Mouse (Mus musculus): ENCODE results near the gene Man2a1. TPM values are rescaled to one million over a fixed set of nuclear protein-coding genes. Genes with fewer than 3 reads are reported as not detected.
A peak's percentile ranks its signal among the peaks of the same experiment; 100 is the strongest.
"Not testable (repeated sequence)": the region's sequence is repeated elsewhere in the genome, so short reads cannot be mapped to it uniquely, and the experiment has no call there.

The Man2a1 gene
- polyA plus RNA-seq, 1 experiment from 2014 or later: 5.7 TPM

DNA sequence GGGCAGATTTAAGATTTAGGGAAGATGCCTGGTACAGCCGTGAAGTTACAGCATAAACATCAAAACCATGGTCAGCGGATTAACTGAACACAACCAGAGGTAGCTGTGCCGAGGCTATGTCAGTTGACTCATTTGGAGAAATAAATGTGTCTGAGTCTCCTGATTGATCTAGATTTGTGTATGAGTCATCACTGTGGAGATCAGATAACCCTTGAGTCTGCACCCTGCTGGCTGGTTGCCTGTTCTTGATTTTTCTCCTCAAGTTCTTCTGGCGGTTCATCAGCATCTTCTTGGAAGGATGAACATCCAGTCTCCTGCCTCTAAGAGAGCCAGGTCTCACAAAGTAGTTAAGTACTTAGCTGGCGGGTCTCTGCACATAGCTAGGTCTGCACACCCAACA lies 150.7 kb downstream of the Man2a1 start:
- no peaks in the 10 kb centered on the region for H3K27me3 ChIP-seq
- H3K4me2 ChIP-seq (replicated peaks): no peak overlapping the region
- 0 out of 2 replicates have a peak, but pooled peaks cover 7% of the 10 kb centered on the region for H3K36me3 ChIP-seq
- no peak overlapping the region for H3K4me3 ChIP-seq (replicated peaks)
- H3K4me1 ChIP-seq (replicated peaks): no peaks in the 10 kb centered on the region
- no peaks in the 10 kb centered on the region for H3K9me3 ChIP-seq
- no peak overlapping the region for H3K27ac ChIP-seq
- WGBS: 95% methylated on average over 5 of the region's 5 CpGs
- no peak overlapping the region for H3K9ac ChIP-seq (replicated peaks)
- no peak for ATAC-seq

DNA sequence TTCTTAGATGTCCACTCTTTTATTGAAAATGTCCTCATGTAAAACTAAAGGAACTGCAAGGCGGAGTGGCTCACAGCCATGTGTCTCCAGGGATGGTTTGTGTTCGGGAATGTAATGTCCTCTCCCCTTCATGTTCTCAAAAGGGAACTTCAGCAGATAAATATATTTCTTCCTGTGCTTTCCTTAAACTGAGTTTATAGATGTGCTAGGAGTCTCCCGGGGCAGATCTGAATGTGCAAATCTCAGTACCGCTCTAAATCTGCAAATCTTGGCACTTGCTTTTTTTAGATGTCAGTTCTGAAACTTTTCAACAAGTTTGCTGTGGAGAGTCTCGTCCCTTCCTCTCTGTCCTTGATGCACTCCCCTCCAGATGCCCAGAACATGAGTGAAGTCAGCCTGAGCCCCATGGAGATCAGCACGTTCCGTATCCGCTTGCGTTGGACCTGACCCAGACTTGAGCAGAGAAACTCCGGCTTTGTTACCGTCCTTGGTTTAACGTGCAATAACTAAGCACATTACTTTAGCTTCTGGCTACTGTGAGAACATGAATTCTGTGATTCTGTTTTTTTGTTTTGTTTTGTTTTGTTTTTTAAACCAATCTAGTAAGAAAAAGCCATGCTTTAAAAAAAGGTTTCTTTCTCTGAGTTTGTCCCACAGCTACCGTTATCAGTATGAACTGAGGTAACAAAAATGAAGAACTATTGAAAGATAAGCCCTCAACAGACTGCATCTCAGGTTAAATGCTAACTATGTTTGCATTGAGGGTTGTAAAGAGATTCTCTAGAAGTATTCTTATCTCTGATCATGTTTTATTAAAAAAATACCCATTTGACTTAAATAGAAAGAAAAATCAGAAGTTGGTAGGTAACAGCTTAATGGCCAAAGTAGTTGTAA lies 151.8 kb downstream of the Man2a1 start:
- no peak for ATAC-seq
- H3K4me1 ChIP-seq (replicated peaks): no peaks in the 10 kb centered on the region
- no peaks in the 10 kb centered on the region for H3K9me3 ChIP-seq
- no peak overlapping the region for H3K4me2 ChIP-seq (replicated peaks)
- no peak overlapping the region for H3K9ac ChIP-seq (replicated peaks)
- WGBS: 93% methylated on average over 13 of the region's 13 CpGs
- H3K36me3 ChIP-seq: 0 out of 2 replicates have a peak, but pooled peaks cover 7% of the 10 kb centered on the region
- no peaks in the 10 kb centered on the region for H3K27me3 ChIP-seq
- H3K27ac ChIP-seq: no peak overlapping the region
- no peak overlapping the region for H3K4me3 ChIP-seq (replicated peaks)

DNA sequence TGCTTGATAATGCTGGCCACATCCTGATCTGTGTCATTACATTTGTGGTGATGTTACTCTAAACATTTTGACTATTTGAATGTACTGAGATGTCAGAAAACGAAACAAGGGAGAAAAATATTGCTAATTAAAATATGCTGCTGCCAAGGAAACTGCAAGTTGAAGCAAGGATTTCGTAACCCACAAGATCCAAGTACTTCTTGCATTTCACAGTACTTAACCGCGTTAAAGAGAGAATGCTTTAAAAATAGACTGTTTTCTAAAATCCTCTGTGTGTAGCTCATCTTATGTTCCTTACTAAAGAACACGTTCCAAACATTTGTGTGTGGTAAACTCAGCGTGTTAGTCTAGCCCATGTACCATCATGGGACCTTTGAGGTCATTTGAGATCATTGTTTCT lies 153.0 kb downstream of the Man2a1 start:
- Histone ChIP-seq H3K4me2 (replicated peaks) (no peak overlapping the region), H3K27me3 (no peaks in the 10 kb centered on the region), H3K36me3 (0 out of 2 replicates have a peak, but pooled peaks cover 7% of the 10 kb centered on the region), H3K9ac (replicated peaks) (no peak overlapping the region), H3K4me1 (replicated peaks) (no peaks in the 10 kb centered on the region), H3K4me3 (replicated peaks) (no peak overlapping the region), H3K27ac (no peak overlapping the region), H3K9me3 (no peaks in the 10 kb centered on the region)
- WGBS: 89% methylated on average over 6 of the region's 6 CpGs
- ATAC-seq: no peak

DNA sequence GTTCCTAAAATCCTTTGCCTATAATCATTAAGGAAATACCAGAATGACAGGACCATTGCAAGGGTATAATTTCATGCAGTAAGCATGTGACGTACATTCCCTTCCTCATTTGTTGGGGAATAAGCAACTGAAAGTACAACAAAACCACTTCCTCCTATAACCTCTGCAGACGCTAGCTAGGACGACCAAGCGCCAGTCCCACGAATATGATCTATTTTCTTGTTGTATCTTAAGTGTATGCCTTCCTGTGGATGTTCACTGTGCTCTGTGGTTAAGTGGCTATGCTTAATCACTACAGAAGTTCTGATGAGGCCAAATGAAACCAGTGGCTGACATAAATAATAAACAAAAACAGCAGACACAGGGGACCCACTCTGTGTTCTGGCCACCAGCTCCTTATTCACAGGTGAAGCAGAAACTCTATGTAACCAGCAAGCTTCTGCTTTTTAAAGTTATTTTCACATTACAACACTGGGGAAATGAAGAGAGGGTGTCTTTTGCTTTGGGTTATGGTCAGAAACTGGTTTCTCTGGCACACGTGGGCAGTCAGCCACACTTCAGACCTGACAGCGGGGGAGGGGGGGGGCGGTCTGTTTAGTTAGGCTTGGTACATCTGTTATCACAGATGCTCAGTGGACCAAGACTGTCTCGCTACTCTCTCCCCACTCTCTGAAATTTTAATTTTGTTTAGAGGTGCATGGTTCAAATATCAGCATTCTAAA lies 153.8 kb downstream of the Man2a1 start:
- H3K27me3 ChIP-seq: no peaks in the 10 kb centered on the region
- H3K4me2 ChIP-seq (replicated peaks): no peak overlapping the region
- no peak overlapping the region for H3K9ac ChIP-seq (replicated peaks)
- H3K36me3 ChIP-seq: 0 out of 2 replicates have a peak, but pooled peaks cover 7% of the 10 kb centered on the region
- no peak overlapping the region for H3K4me3 ChIP-seq (replicated peaks)
- H3K27ac ChIP-seq: no peak overlapping the region
- no peaks in the 10 kb centered on the region for H3K9me3 ChIP-seq
- no peaks in the 10 kb centered on the region for H3K4me1 ChIP-seq (replicated peaks)
- ATAC-seq: no peak
- 73% methylated on average over 9 of the region's 9 CpGs for WGBS

DNA sequence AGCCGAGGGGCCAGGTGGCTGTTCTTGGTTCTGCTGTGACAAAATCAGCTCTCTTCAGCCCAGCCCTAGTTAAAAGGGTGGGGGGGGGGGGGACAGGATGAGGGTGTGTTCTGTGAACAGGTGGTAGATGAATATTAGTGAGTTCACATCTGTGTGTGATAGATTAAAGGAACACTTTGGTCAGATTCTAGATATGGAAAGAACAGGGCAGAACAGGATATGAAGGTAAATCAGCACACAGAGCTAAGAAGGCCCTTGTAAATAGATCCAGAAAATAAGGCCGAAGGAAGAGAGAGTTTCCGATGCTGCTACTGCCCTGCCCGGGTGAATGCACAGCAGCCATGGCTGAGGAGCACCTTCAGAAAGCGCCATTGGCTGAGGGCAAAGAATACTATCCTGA lies 154.7 kb downstream of the Man2a1 start:
- Histone ChIP-seq H3K9ac (replicated peaks) (no peak overlapping the region), H3K9me3 (no peaks in the 10 kb centered on the region), H3K36me3 (0 out of 2 replicates have a peak, but pooled peaks cover 7% of the 10 kb centered on the region), H3K27ac (no peak overlapping the region), H3K4me3 (replicated peaks) (no peak overlapping the region), H3K4me1 (replicated peaks) (no peaks in the 10 kb centered on the region), H3K4me2 (replicated peaks) (no peak overlapping the region), H3K27me3 (no peaks in the 10 kb centered on the region)
- WGBS: 78% methylated on average over 5 of the region's 5 CpGs
- no peak for ATAC-seq

DNA sequence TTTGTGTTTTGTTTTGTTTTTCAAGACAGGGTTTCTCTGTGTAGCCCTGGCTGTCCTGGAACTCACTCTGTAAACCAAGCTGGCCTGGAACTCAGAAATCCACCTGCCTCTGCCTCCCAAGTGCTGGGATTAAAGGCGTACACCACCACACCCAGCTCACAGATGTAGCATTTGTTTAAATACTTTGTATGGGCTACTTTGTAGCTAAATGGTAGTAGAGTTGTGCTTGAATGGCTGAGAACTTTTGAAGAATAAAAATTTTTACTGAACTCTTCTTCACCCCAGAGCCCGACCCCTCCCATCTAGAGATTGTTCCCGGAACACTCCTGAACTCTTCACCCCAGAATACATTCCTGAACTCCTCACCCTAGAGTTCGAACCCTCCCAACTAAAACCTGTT lies 162.1 kb downstream of the Man2a1 start:
- not testable (repeated sequence) for H3K36me3 ChIP-seq; H3K9me3 ChIP-seq; H3K27ac ChIP-seq; ATAC-seq; H3K4me2 ChIP-seq (replicated peaks); H3K4me3 ChIP-seq (replicated peaks); H3K4me1 ChIP-seq (replicated peaks); H3K9ac ChIP-seq (replicated peaks); H3K27me3 ChIP-seq
- WGBS: 93% methylated on average over 4 of the region's 4 CpGs

DNA sequence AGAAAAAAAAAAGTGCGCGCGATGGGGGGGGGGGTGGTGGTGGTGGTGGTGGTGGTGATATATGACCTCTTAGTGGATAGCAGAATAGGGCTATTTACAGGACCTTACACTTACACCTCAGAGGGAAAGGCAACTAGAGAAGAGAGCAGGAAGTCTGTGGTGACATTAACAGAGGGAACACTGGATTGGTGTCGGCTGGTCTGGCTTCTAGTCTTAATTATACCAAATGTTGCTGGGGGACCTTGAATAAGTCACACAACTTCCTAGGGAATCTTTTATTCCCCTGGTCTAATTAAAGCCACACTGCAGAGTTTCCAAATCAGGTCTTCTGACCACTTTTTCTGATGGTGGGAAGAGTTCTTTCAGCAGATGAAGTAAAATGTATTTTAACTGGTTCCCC lies 163.0 kb downstream of the Man2a1 start:
- Histone ChIP-seq H3K27me3 (no peaks in the 10 kb centered on the region), H3K36me3 (no peaks in the 10 kb centered on the region), H3K4me3 (replicated peaks) (no peak overlapping the region), H3K27ac (no peak overlapping the region), H3K9me3 (no peaks in the 10 kb centered on the region), H3K4me1 (replicated peaks) (no peaks in the 10 kb centered on the region), H3K4me2 (replicated peaks) (no peak overlapping the region), H3K9ac (replicated peaks) (no peak overlapping the region)
- WGBS: 95% methylated on average over 4 of the region's 4 CpGs
- ATAC-seq: no peak

DNA sequence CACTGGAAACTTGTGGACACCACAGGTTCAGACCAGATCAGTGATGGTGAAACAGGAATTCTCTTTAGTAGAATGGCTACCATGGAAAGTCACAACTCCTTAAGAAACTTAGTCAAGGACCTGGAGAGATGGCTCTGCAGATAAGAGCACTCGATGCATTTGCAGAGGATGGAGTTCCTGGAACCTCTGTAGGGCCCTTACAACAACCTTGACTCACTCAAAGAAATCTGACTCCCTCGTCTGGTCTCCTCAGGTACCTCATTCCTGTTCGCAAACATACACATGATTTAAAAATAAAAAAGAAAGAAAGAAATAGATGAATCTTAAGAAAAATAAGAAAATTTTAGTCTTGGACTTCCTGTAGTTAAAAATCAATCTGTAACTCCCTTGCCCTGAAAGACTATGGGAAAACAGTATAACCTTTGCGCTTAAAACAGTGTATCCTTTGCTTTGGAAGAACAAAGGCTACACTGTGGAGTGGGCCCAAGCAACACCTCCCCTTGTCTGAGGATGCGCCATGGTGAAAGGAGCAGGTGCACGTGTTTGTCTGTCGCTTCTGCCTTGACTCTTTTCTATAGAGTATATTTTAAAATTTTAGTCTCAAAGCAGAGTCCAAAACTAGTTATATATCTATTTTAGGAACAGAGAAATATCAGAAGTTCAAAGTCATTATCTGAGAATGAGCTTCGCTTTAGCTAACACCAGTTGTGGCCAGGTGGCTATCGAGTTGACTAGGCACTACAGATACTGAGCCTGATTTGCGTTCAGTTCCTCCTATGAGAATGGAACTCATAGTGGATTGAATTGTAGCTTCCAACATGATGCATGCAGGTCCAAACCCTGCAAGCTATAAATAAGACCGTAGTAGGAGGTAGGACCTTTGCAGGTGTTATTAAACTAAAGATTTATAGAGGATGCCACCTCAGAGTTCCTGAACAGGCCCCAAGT lies 163.9 kb downstream of the Man2a1 start:
- no peak for ATAC-seq
- Histone ChIP-seq H3K27ac (no peak overlapping the region), H3K9ac (replicated peaks) (no peak overlapping the region), H3K9me3 (no peaks in the 10 kb centered on the region), H3K27me3 (no peaks in the 10 kb centered on the region), H3K4me1 (replicated peaks) (no peaks in the 10 kb centered on the region), H3K4me2 (replicated peaks) (no peak overlapping the region), H3K36me3 (no peaks in the 10 kb centered on the region), H3K4me3 (replicated peaks) (no peak overlapping the region)
- WGBS: 91% methylated on average over 11 of the region's 11 CpGs

DNA sequence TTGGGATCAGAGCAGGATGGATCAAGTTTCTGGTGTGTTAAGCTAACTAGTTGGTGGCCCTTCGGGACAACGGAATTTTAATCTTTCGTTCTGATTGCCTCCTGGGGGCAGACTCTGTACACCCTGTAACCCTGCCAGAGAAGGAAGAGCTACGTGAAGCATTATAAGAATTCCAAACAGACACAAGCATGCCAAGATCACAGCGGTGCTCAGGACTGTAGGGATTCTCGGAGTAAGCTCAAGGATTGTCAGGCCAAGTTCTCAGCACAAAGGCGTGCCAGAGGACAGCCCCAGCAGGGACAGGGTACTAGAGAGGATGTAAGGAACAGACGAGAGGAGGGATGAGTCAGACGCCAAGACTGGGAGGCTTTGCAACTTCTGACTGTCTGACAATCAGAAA lies 164.8 kb downstream of the Man2a1 start:
- Histone ChIP-seq H3K9me3 (no peaks in the 10 kb centered on the region), H3K4me1 (replicated peaks) (peaks cover 3% of the 10 kb centered on the region), H3K27ac (no peak overlapping the region), H3K4me3 (replicated peaks) (no peak overlapping the region), H3K36me3 (no peaks in the 10 kb centered on the region), H3K27me3 (no peaks in the 10 kb centered on the region), H3K4me2 (replicated peaks) (no peak overlapping the region), H3K9ac (replicated peaks) (no peak overlapping the region)
- ATAC-seq: no peak
- 69% methylated on average over 9 of the region's 9 CpGs for WGBS

DNA sequence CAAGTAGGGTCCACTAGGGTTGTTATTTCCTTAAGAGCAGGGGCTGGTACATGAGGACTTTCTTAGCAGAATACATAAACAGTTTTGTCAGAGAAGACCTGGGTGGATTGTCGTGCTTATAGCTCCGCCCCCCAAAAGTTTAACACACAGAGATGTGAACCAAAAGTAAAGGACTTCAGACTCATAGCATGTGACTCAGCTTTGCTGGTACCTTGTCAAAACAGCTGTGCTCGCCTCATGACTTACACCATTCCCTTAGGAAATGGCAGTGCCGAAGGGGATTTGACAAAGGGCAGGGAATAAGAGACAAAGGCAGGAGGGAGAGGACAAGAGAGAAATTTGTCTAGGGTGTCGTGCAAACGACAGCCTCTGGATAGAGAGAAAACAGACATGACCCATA lies 166.0 kb downstream of the Man2a1 start:
- Histone ChIP-seq H3K9ac (replicated peaks) (no peak overlapping the region), H3K9me3 (no peaks in the 10 kb centered on the region), H3K4me3 (replicated peaks) (no peak overlapping the region), H3K4me1 (replicated peaks) (peaks cover 6% of the 10 kb centered on the region), H3K36me3 (no peaks in the 10 kb centered on the region), H3K27me3 (no peaks in the 10 kb centered on the region), H3K27ac (no peak overlapping the region), H3K4me2 (replicated peaks) (no peak overlapping the region)
- no peak for ATAC-seq
- 70% methylated on average over 6 of the region's 6 CpGs for WGBS

DNA sequence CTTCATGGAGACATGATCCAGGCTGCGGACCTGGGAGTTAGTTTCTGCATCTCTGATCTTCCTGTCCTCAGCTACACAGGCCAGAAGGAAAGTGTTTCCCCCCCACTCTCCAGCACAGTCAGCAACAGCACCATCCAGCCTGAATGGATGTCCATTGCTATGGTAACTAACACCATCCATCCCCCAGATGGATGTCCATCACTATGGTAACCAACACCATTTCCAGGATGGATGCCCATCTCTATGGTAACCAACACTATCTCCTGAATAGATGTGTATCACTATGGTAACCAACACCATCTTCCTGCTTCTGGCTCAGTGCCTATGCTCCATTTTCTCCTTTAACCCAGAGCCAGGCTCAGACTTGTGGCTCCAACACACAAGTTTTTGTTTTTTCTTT lies 169.7 kb downstream of the Man2a1 start:
- Histone ChIP-seq H3K4me2 (replicated peaks) (no peak overlapping the region), H3K4me1 (replicated peaks) (peaks cover 6% of the 10 kb centered on the region), H3K4me3 (replicated peaks) (no peak overlapping the region), H3K9ac (replicated peaks) (no peak overlapping the region), H3K27me3 (no peaks in the 10 kb centered on the region), H3K36me3 (no peaks in the 10 kb centered on the region), H3K27ac (no peak overlapping the region), H3K9me3 (no peaks in the 10 kb centered on the region)
- WGBS: 72% methylated on average over 1 of the region's 1 CpGs
- ATAC-seq: peak; percentile 82

DNA sequence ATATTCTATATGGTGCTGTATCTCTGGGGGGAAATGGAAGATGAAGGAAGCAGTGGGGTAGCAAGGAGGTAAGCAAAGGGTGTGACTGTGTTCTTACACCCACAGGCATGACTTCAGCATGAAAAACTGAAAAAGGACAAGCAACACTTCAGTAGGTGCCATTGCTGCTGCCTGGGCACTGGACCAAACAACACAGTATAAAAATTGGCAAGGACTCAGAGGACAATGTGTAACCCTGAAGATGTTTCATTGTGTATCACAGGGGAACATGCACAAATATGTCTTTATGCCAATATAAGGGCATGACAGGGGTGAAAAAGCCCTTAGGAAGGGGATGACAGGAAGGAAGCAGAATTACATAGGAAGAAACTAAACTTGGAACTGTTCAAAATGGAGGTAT lies 172.1 kb downstream of the Man2a1 start:
- no peak for ATAC-seq
- H3K4me3 ChIP-seq (replicated peaks): no peak overlapping the region
- H3K36me3 ChIP-seq: no peaks in the 10 kb centered on the region
- no peak overlapping the region for H3K4me2 ChIP-seq (replicated peaks)
- no peak overlapping the region for H3K27ac ChIP-seq
- H3K4me1 ChIP-seq (replicated peaks): peaks cover 6% of the 10 kb centered on the region
- no peak overlapping the region for H3K9ac ChIP-seq (replicated peaks)
- H3K27me3 ChIP-seq: no peaks in the 10 kb centered on the region
- H3K9me3 ChIP-seq: no peaks in the 10 kb centered on the region

All from midbrain, embryonic 13.5 days (tissue).